9 mouse cellular contexts compared by ENCODE assay signal in genomic region chr5:50034231-50034630, GRCm38 (mm10). TPM values are rescaled to one million over a fixed set of nuclear protein-coding genes. Genes with fewer than 3 reads are reported as not detected.
DNase-seq lines count a peak whose midpoint lies in the region; ATAC-seq lines count a peak whose summit lies in the region.
"Had no signal": no experiment of that assay in that cellular context is flagged by ENCODE, and none has a peak within 500 bp of the region (broad histone marks: within the 10 kb centered on the region; RNA-seq: fewer than 3 reads in every experiment).

No protein-coding gene starts in this region.

- peaks cover 60% of the 10 kb centered on the region for H3K4me1 ChIP-seq in midbrain, embryonic 10.5 days
- peaks cover 10% of the 10 kb centered on the region for H3K4me1 ChIP-seq in midbrain, embryonic 16.5 days (ENCODE audit: control insufficient read depth, insufficient read depth, low read length)
- peaks cover 25% of the 10 kb centered on the region for H3K4me1 ChIP-seq in forebrain, embryonic 15.5 days
- H3K4me1 ChIP-seq in stomach, embryonic 16.5 days (ENCODE audit: control insufficient read depth, insufficient read depth, low read length): peaks cover 33% of the 10 kb centered on the region

- no peak for ATAC-seq in midbrain, embryonic 16.5 days
- peak; percentile 39; the same call in 1 of the 2 replicates for ATAC-seq in forebrain, embryonic 15.5 days (replicated peaks)
- ATAC-seq in stomach, embryonic 16.5 days (ENCODE audit: insufficient read depth, low FRiP score): 0 out of 2 replicates have a peak, but pooled peaks have one; percentile 24

- no peak overlapping the region for H3K4me2 ChIP-seq in midbrain, embryonic 16.5 days (ENCODE audit: low read length)
- no peak overlapping the region for H3K4me2 ChIP-seq in forebrain, embryonic 15.5 days (replicated peaks)
- no peak overlapping the region for H3K4me2 ChIP-seq in stomach, embryonic 16.5 days (ENCODE audit: low read depth, low read length)

- H3K27me3 ChIP-seq in midbrain, embryonic 10.5 days (ENCODE audit: low read depth, poor library complexity, severe bottlenecking): no peaks in the 10 kb centered on the region
- no peaks in the 10 kb centered on the region for H3K27me3 ChIP-seq in midbrain, embryonic 16.5 days (ENCODE audit: control insufficient read depth, insufficient read depth, low read depth, low read length)
- no peaks in the 10 kb centered on the region for H3K27me3 ChIP-seq in forebrain, embryonic 15.5 days
- H3K27me3 ChIP-seq in stomach, embryonic 16.5 days (ENCODE audit: control insufficient read depth, insufficient read depth, low read length): no peaks in the 10 kb centered on the region

- peak; percentile 30 for DNase-seq in midbrain, embryonic 10.5 days (ENCODE audit: low spot score)
- DNase-seq in kidney, adult 18-20 months: peak; percentile 46
- DNase-seq in cerebellum, adult 9-11 months: no peak
- DNase-seq in frontal cortex, adult 2 months (ENCODE audit: extremely low spot score in 1 of 2, low spot score in 1 of 2): no peak
- DNase-seq in layer of hippocampus, adult 8-10 months (ENCODE audit: low spot score in 2 of 2): no peak

- peak overlapping the region; percentile 59 for H3K27ac ChIP-seq in midbrain, embryonic 10.5 days (replicated peaks)
- H3K27ac ChIP-seq in midbrain, embryonic 16.5 days (ENCODE audit: low read length): no peak overlapping the region
- no peak overlapping the region for H3K27ac ChIP-seq in forebrain, embryonic 15.5 days (replicated peaks)
- H3K27ac ChIP-seq in stomach, embryonic 16.5 days (ENCODE audit: low read length): no peak overlapping the region
- H3K27ac ChIP-seq: liver, embryonic 14.5 days had no signal

- peak overlapping the region; percentile 29 for H3K4me3 ChIP-seq in midbrain, embryonic 10.5 days
- no peak overlapping the region for H3K4me3 ChIP-seq in midbrain, embryonic 16.5 days (ENCODE audit: low read depth, low read length)
- no peak overlapping the region for H3K4me3 ChIP-seq in forebrain, embryonic 15.5 days
- no peak overlapping the region for H3K4me3 ChIP-seq in stomach, embryonic 16.5 days (replicated peaks; ENCODE audit: low read length)

- H3K9ac ChIP-seq in midbrain, embryonic 16.5 days (ENCODE audit: low read depth, low read length): no peak overlapping the region
- H3K9ac ChIP-seq in forebrain, embryonic 15.5 days (replicated peaks): no peak overlapping the region
- H3K9ac ChIP-seq in stomach, embryonic 16.5 days (ENCODE audit: low read length): no peak overlapping the region
- H3K9ac ChIP-seq: liver, embryonic 14.5 days had no signal

- no peaks in the 10 kb centered on the region for H3K36me3 ChIP-seq in midbrain, embryonic 10.5 days
- no peaks in the 10 kb centered on the region for H3K36me3 ChIP-seq in midbrain, embryonic 16.5 days (ENCODE audit: control insufficient read depth, insufficient read depth, low read length)
- no peaks in the 10 kb centered on the region for H3K36me3 ChIP-seq in forebrain, embryonic 15.5 days
- no peaks in the 10 kb centered on the region for H3K36me3 ChIP-seq in stomach, embryonic 16.5 days (ENCODE audit: control insufficient read depth, insufficient read depth, low read length)

- no peaks in the 10 kb centered on the region for H3K9me3 ChIP-seq in midbrain, embryonic 10.5 days (replicated peaks)
- H3K9me3 ChIP-seq in midbrain, embryonic 16.5 days (replicated peaks; ENCODE audit: control insufficient read depth, low read length, poor library complexity, severe bottlenecking): no peaks in the 10 kb centered on the region
- no peaks in the 10 kb centered on the region for H3K9me3 ChIP-seq in forebrain, embryonic 15.5 days
- no peaks in the 10 kb centered on the region for H3K9me3 ChIP-seq in stomach, embryonic 16.5 days (replicated peaks; ENCODE audit: control insufficient read depth, low read length)

- WGBS in midbrain, embryonic 10.5 days: 52% methylated on average over 6 of the region's 6 CpGs
- 38% methylated on average over 6 of the region's 6 CpGs for WGBS in midbrain, embryonic 16.5 days
- 37% methylated on average over 6 of the region's 6 CpGs for WGBS in forebrain, embryonic 15.5 days
- WGBS in stomach, embryonic 16.5 days: 43% methylated on average over 6 of the region's 6 CpGs

RNA-seq across cellular contexts. Expression of gene Adgra3, which starts 24.6 kb away (rescaled TPM):
- 37.1 and 38.6 TPM in 2 replicates for polyA plus RNA-seq in midbrain, embryonic 10.5 days (2016; fragmentation: Nextera tagmentation; extraction: Ambion mirVana)
- polyA plus RNA-seq in midbrain, embryonic 16.5 days (2015; fragmentation: Nextera tagmentation; extraction: Ambion mirVana): 9.9 and 11.5 TPM in 2 replicates
- 20.5 and 22.3 TPM in 2 replicates for polyA plus RNA-seq in forebrain, embryonic 15.5 days (2015; fragmentation: Nextera tagmentation; extraction: Ambion mirVana)
- 5.9 and 6.9 TPM in 2 replicates for polyA plus RNA-seq in stomach, embryonic 16.5 days (2015; fragmentation: Nextera tagmentation; extraction: Ambion mirVana)
- 18.8 and 20.5 TPM in 2 replicates for polyA plus RNA-seq in frontal cortex, adult 2 months (2012; rRNA removed)
- 10 to 100 TPM; 17.4 to 28.1 (median 20.3) TPM for total RNA-seq in layer of hippocampus, adult 8-10 months (2022)

Comparison
In these comparisons a context has a peak if more than half of its experiments do, and no peak if none do; other contexts are left out.
1. DNase-seq: peak in midbrain, embryonic 10.5 days (single experiment) and kidney, adult 18-20 months (single experiment); none in cerebellum, adult 9-11 months (single experiment), frontal cortex, adult 2 months (0 of 2) and layer of hippocampus, adult 8-10 months (0 of 2).